Mouse (Mus musculus) hindbrain, embryonic 16.5 days (tissue): ENCODE data around the gene Ptpn14. TPM values are rescaled to one million over a fixed set of nuclear protein-coding genes. Genes with fewer than 3 reads are reported as not detected.

Experiments
- ATAC-seq: fragments of 200-750 bp; cut with Nextera tagmentation; 2 replicates; pipeline ENCODE4 v1.8.0; 2017; ENCODE audit warnings: moderate TSS enrichment, moderate library complexity
- H3K27ac ChIP-seq: fragments of 300-500 bp; sonication (generic); 2 replicates; pipeline ENCODE4 v1.5.1; 2014; ENCODE audit warnings: low read depth, mild to moderate bottlenecking, control low read depth, low read length, moderate library complexity
- H3K27me3 ChIP-seq: fragments of 300-500 bp; sonication (generic); replicated peaks from 2 replicates; pipeline ENCODE4 v1.6.1; 2014; ENCODE audit warnings: low read length; ENCODE audit not compliant: control insufficient read depth, insufficient read depth
- H3K36me3 ChIP-seq: fragments of 300-500 bp; sonication (generic); 2 replicates; pipeline ENCODE4 v1.6.1; 2014; ENCODE audit warnings: mild to moderate bottlenecking, low read length, moderate library complexity, mixed read lengths; ENCODE audit not compliant: control insufficient read depth, insufficient read depth
- H3K4me1 ChIP-seq: fragments of 300-500 bp; sonication (generic); 2 replicates; pipeline ENCODE4 v1.6.1; 2014; ENCODE audit warnings: low read depth, low read length; ENCODE audit not compliant: control insufficient read depth, insufficient read depth
- H3K4me2 ChIP-seq: fragments of 300-500 bp; sonication (generic); 2 replicates; pipeline ENCODE4 v1.6.1; 2014; ENCODE audit warnings: mild to moderate bottlenecking, low read length, control low read depth, moderate library complexity
- H3K4me3 ChIP-seq: fragments of 300-500 bp; sonication (generic); 2 replicates; pipeline ENCODE4 v1.5.1; 2014; ENCODE audit warnings: mild to moderate bottlenecking, low read length, control low read depth, moderate library complexity
- H3K9ac ChIP-seq: fragments of 300-500 bp; sonication (generic); 2 replicates; pipeline ENCODE4 v1.6.1; 2014; ENCODE audit warnings: low read depth, mild to moderate bottlenecking, control low read depth, low read length, moderate library complexity
- H3K9me3 ChIP-seq: fragments of 300-500 bp; sonication (generic); 2 replicates; pipeline ENCODE4 v1.6.1; 2014; ENCODE audit warnings: mild to moderate bottlenecking, low read length, moderate library complexity; ENCODE audit not compliant: control insufficient read depth
- WGBS: fragments of 180-500 bp; shearing (Covaris S2); extraction: QIAGEN DNeasy Blood & Tissue Kit; methylation state at CpG from one replicate; pipeline ENCODE4 v1.1.7; 2014; 5-methylcytosine and 5-hydroxymethylcytosine counted together
- polyA plus RNA-seq: library from polyadenylated mRNA; unstranded; fragments of >200 nt; fragmentation: Nextera tagmentation; extraction: Ambion mirVana; gene quantifications from 2 replicates; pipeline ENCODE4 v1.2.1, GENCODE M21; 2015

Gene Ptpn14
- polyA plus RNA-seq, 1 experiment from 2014 or later = 1.6 TPM

DNA sequence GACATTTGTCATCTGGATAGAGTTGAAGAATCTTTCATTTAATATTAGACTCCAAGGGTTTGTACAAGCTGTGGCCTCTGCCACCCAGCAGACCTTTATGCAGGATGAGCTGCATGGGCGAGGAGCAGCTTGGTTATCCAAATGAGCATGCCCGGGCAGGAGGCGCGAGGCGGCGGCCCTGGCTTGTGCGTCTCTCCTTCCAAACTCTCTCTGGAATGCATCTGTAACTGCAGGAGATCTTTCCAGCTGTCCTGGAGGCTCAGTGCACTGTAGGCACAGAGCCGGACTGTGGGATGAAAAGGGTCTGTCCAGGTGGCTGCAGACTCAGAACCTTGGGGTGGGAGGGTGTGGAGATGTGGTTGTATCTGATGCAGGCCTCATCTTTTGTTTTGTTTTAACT, 27.0 kb downstream of the Ptpn14 start:
- no peak overlapping the region for H3K4me3 ChIP-seq
- H3K9ac ChIP-seq = no peak overlapping the region
- H3K9me3 ChIP-seq = no peaks in the 10 kb centered on the region
- 43% methylated on average over 8 of the region's 8 CpGs for WGBS
- peaks cover 13% of the 10 kb centered on the region for H3K4me1 ChIP-seq
- no peak for ATAC-seq
- no peak overlapping the region for H3K27ac ChIP-seq
- H3K4me2 ChIP-seq = no peak overlapping the region
- H3K36me3 ChIP-seq = no peaks in the 10 kb centered on the region
- H3K27me3 ChIP-seq = no peaks in the 10 kb centered on the region

DNA sequence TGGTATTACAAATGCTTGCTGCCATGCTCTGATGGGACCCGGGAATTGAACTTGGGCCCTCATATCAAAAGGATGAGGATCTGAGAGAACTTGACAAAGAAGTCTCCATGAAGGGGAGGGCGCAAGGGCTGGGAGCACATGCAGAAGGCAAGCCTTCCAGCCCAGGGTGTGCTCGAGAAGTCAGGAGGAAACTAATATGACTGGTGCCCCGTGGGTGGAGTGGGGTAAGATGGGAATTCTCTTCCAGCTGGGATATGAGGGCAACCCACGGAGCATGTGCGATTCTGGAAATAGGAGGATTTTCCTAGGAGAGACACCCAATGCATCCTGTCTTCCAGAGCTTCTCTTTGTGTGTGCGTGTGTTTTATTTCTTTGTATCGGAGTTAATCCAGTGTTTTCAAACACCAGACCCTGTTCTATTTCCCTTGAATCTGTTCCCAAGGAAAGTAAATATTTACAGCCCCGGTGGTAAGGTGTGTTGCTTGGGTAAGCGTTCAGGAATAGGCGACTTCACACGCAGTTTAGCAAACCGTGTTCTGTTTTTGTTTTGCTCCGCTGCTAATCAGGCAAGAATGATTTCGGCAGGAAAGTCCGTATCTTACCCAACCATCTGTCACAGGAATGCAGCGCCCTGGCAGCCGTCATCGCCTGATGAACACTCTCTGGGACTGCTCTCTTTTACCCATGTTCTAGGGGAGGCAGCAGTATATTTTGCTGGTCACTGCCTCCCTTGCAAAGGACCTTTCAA, 28.4 kb downstream of the Ptpn14 start:
- no peak overlapping the region for H3K4me2 ChIP-seq
- no peak overlapping the region for H3K27ac ChIP-seq
- no peaks in the 10 kb centered on the region for H3K9me3 ChIP-seq
- H3K9ac ChIP-seq = no peak overlapping the region
- ATAC-seq = peak; percentile 58; the same call in 1 of the 2 replicates
- no peaks in the 10 kb centered on the region for H3K36me3 ChIP-seq
- H3K4me3 ChIP-seq = no peak overlapping the region
- H3K27me3 ChIP-seq = no peaks in the 10 kb centered on the region
- WGBS = 33% methylated on average over 19 of the region's 19 CpGs
- peaks cover 13% of the 10 kb centered on the region for H3K4me1 ChIP-seq

DNA sequence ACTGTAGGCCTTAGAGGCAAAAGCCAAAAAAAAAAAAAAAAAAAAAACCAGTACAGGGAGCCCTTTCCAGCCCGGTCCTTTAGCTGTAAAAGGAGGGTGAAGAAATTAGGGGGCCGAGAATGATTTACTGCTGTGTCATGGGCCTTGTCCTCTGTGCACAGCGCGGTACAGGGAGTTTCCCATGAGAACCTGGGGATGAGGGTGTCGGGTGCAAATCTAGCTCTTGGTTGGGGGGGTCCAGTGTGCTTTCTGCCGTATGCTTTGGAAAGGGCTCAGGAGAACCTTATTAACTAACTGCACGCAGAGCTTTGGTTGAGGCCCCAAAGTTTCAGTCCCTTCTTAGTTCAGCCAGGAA, 29.0 kb downstream of the Ptpn14 start:
- no peaks in the 10 kb centered on the region for H3K9me3 ChIP-seq
- ATAC-seq = no peak
- no peak overlapping the region for H3K9ac ChIP-seq
- WGBS = 64% methylated on average over 7 of the region's 7 CpGs
- H3K4me2 ChIP-seq = no peak overlapping the region
- H3K4me3 ChIP-seq = no peak overlapping the region
- H3K4me1 ChIP-seq = peaks cover 13% of the 10 kb centered on the region
- H3K27ac ChIP-seq = no peak overlapping the region
- H3K27me3 ChIP-seq = no peaks in the 10 kb centered on the region
- no peaks in the 10 kb centered on the region for H3K36me3 ChIP-seq

DNA sequence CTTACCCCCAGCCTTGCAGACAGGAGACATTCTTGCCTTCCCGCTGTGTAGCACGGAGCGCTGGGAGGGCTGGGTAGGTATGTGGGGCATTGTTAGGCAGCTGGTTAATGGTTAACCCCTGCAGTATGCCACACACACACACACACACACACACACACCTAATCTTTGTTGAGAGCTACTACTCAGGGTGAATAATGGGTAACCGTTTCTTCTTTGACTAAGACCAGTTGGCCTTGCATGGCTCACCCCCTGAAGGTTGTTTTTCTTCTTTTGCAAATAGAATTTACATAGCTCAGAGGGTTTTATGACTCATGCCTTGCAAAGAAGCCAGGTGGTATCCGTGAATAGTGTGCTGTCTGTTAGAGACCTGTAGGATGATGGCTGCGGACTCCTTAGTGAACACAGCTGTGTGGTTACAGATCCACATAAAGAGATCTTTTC, 33.5 kb downstream of the Ptpn14 start:
- ATAC-seq = no peak
- Histone ChIP-seq H3K27ac (no peak overlapping the region), H3K36me3 (no peaks in the 10 kb centered on the region), H3K9ac (no peak overlapping the region), H3K4me2 (no peak overlapping the region), H3K4me3 (no peak overlapping the region), H3K9me3 (no peaks in the 10 kb centered on the region), H3K4me1 (peaks cover 6% of the 10 kb centered on the region; the same call in 1 of the 2 replicates), H3K27me3 (no peaks in the 10 kb centered on the region)
- WGBS = 14% methylated on average over 6 of the region's 6 CpGs

DNA sequence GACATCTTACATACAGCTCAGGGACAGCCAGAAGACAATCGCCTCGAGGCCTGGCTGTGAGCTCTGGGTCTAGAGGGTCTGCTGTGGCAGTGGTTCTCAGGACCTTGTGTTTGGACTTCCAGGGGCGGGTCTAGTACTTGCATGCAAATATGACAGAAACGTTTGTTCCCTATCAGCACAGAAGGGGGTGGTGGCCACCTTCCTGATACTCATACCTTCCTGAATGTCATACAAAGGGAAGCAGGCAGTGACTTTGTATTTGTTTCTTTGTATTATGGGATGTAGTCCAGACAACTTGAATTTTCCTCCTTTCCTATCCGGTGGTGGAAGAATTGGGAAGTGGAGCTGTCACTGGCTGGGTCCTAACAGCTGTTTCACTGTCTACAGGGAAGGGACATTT, 36.2 kb downstream of the Ptpn14 start:
- H3K4me1 ChIP-seq = no peaks in the 10 kb centered on the region
- no peak overlapping the region for H3K27ac ChIP-seq
- ATAC-seq = no peak
- no peaks in the 10 kb centered on the region for H3K36me3 ChIP-seq
- WGBS = 74% methylated on average over 5 of the region's 5 CpGs
- no peaks in the 10 kb centered on the region for H3K9me3 ChIP-seq
- no peak overlapping the region for H3K4me3 ChIP-seq
- no peaks in the 10 kb centered on the region for H3K27me3 ChIP-seq
- no peak overlapping the region for H3K4me2 ChIP-seq
- H3K9ac ChIP-seq = no peak overlapping the region

DNA sequence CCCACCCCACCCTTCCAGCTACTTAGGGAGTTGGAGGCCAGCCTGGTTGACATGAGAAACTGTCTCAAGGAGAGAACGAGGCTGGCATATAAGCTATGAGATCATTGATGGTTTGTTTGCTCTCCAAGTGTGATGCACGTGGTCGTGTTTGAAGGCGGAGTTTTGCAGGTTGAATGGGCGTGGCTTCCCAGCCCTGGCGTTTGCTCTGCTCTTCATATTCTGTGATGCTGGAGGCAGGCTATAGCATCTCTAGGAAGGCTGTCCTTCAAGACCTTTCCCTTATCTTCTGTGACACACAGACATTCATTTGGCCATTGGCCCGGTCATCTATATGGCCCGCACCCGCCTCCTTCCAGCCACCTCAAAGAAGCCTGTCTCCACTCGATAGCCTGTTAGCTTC, 39.1 kb downstream of the Ptpn14 start:
- 74% methylated on average over 10 of the region's 10 CpGs for WGBS
- ATAC-seq = no peak
- no peaks in the 10 kb centered on the region for H3K36me3 ChIP-seq

DNA sequence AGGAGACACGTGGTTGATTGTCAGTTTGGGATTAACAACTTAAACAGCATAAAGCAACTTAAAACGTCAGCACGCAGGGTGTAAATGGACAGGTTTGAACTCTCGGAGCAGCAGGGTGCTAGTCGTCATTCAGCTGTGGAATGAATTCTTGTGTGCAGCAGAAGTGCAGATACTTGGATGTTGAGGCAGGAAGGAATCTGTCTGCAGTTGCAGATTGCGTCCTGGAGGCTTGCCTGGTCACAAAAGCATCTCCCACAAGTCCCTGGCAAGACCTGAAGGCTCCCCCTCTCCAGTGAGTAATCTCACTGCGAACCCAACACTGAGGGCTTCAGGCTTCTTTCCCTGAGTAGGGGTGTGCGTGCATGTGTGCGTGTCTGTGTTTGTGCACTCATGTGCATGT, 39.8 kb downstream of the Ptpn14 start:
- no peaks in the 10 kb centered on the region for H3K4me1 ChIP-seq
- H3K9me3 ChIP-seq = no peaks in the 10 kb centered on the region
- no peak overlapping the region for H3K4me3 ChIP-seq
- H3K27ac ChIP-seq = no peak overlapping the region
- no peak for ATAC-seq
- no peak overlapping the region for H3K4me2 ChIP-seq
- H3K36me3 ChIP-seq = no peaks in the 10 kb centered on the region
- H3K9ac ChIP-seq = no peak overlapping the region
- 67% methylated on average over 9 of the region's 9 CpGs for WGBS
- H3K27me3 ChIP-seq = no peaks in the 10 kb centered on the region

More for the DNA sequence above, 39.1 kb downstream of the Ptpn14 start:
- Histone ChIP-seq H3K4me3 (no peak overlapping the region), H3K9ac (no peak overlapping the region), H3K27ac (no peak overlapping the region), H3K4me1 (no peaks in the 10 kb centered on the region), H3K4me2 (no peak overlapping the region), H3K27me3 (no peaks in the 10 kb centered on the region), H3K9me3 (no peaks in the 10 kb centered on the region)

DNA sequence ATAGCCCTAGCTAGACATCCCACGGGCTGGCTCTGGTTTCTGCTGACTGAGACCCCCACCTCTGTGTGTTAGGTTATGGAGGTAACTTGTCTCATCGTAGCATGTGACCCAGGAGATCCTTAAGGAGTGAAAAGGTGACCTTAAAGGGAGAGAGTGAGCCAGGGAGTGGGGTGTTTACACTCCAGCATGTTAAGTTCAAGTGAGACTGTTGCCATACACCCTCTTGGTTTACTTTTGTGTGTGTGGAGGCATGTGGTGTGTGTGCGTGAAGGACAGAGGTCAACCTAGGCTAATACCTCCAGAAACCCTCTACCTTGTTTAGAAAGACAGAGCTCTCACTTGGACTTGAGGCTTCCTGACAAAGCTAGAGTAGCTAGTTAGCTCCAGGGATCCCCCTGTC, 42.4 kb downstream of the Ptpn14 start:
- H3K4me2 ChIP-seq = no peak overlapping the region
- no peaks in the 10 kb centered on the region for H3K4me1 ChIP-seq
- H3K27me3 ChIP-seq = no peaks in the 10 kb centered on the region
- no peak for ATAC-seq
- 87% methylated on average over 3 of the region's 3 CpGs for WGBS
- no peak overlapping the region for H3K9ac ChIP-seq
- no peak overlapping the region for H3K27ac ChIP-seq
- H3K36me3 ChIP-seq = no peaks in the 10 kb centered on the region
- no peaks in the 10 kb centered on the region for H3K9me3 ChIP-seq
- no peak overlapping the region for H3K4me3 ChIP-seq

DNA sequence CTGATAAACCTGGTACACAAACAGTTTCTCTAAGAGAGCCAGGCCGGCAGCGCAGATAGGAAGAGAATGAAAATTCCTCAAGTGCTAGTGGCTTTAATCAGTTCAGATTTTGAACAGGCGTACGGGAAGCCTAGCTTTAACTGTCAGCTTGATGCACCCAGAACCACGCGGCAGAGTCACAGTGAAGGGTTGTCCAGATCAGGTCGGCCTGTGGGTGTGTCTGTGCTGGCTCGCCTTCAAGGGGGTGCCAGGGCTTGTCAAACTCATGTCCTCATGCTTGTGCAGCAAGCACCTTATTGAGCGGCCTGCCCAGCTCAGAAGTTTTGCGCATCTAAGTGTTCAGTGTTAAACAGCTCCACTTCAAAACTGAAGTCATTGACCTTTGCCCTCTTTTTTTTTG, 44.6 kb downstream of the Ptpn14 start:
- WGBS = 91% methylated on average over 10 of the region's 10 CpGs
- ATAC-seq = no peak
- no peak overlapping the region for H3K4me3 ChIP-seq

More for the DNA sequence above, 44.6 kb downstream of the Ptpn14 start:
- Histone ChIP-seq H3K4me1 (no peaks in the 10 kb centered on the region), H3K4me2 (no peak overlapping the region), H3K27me3 (no peaks in the 10 kb centered on the region), H3K9me3 (no peaks in the 10 kb centered on the region), H3K27ac (no peak overlapping the region), H3K36me3 (no peaks in the 10 kb centered on the region), H3K9ac (no peak overlapping the region)
